Mouse (Mus musculus): ENCODE results near the gene Ngdn. TPM values are rescaled to one million over a fixed set of nuclear protein-coding genes. Genes with fewer than 3 reads are reported as not detected.

The Ngdn gene
- polyA plus RNA-seq, 1 experiment from 2014 or later: 28.2 TPM

DNA sequence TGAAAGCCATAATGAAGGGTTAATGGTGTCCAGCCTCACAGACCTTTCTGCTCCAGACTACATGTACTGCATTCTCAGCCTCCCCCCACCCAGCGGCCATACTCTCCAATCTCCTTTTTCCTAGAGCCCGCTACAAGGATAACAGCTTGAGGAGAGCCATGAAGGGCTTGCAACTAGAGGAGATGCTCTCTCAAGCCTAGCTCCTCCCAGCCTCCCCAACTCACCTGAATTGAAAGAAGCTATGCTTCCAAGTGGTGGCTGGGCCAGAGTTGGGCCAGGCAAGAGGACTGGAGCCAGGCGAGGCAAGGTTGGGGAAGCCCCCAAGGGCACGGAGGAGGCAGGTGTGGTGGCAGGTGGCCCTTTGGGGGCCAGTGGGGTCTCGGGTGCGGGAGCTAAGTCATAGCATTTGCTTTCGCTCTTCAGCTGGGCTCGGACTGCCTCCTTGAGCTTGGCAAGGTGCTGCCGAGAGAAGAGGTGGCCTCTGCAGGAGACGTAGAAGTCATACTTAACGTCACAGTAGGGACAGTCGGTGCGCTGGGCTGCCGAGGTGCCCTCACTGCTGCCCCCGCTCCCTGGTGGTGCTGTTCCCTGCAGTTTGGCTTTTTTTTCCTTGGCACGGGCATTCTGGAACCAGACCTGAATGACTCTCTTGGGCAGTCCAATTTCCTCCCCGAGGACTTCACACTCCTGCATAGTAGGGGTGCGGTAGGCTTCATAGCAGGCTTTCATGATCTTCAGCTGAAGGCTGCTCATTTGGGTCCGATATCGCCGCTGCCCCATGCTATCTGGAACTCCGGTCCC, 48.5 kb downstream of the Ngdn start:
- Histone ChIP-seq H3K79me2 (ENCODE audit: inconsistent target) (no peaks in the 10 kb centered on the region), H3K36me3 (ENCODE audit: inconsistent target) (no peaks in the 10 kb centered on the region), H3K27ac (no peak overlapping the region), H3K4me3 (ENCODE audit: inconsistent target) (no peak overlapping the region)
- WGBS (ENCODE audit: missing documents): 94% methylated on average over 22 of the region's 22 CpGs

DNA sequence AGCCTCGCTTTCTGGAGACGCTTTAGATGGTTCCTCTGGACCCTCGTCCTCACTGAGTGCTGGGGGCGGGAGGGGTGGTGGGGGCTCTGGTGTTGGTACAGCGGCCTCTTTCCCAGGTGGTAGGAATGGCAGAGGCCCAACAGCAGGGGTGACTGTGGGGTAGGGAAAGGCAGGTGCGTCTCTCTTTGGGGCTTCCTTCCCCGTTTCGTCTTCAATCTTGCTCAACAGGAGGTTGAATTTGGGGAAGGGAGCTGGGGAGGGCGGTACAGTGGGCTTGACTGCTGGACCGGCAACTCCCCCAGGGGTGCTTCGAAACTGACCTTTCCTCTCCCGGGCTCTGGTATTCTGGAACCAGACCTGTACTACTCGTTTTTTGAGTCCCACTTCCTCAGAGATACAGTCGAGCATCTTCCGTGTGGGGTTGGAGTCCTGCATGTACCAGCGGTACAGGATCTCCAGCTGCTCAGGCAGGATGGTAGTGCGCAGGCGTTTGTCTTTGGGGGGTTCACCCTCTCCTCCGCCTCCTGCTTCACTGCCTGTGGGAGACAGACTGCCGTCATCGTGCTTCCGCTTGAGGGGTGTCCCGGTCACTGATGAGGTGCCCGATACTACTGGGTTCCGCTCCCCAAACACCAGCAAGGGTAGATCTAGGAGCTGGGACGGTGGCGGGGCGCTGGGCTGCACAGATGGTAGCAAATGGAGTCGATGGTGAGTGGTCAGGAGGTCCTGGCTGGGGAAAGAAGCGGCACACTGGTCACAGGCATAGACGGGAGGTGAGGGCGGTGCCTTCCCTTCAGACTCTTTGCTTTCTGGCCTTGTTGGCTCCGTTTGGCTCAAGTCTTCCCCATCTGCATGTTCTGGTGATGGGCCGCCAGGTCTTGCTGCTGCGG, 49.5 kb downstream of the Ngdn start:
- no peaks in the 10 kb centered on the region for H3K79me2 ChIP-seq (ENCODE audit: inconsistent target)
- H3K4me3 ChIP-seq (ENCODE audit: inconsistent target): no peak overlapping the region
- no peaks in the 10 kb centered on the region for H3K36me3 ChIP-seq (ENCODE audit: inconsistent target)
- H3K27ac ChIP-seq: no peak overlapping the region
- 81% methylated on average over 33 of the region's 35 CpGs for WGBS (ENCODE audit: missing documents)

DNA sequence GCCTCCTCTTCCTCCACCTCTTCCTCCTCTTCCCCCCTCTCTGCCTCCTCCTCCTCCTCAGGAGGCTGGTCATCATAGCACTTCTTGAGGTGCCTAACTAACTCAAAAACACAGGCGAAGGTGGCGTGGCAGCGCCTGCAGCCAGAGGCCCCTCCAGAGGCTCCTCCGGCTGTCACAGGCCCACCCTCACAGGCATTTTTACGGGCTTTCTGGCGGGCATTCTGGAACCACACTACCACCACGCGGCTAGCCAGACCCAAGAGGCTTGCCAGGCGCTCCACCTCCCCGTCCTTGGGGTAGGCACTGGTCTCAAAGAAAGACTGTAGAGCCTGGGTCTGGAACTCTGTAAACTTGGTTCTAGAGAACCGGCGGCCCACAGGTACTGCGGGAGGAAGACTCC, 50.1 kb downstream of the Ngdn start:
- H3K36me3 ChIP-seq (ENCODE audit: inconsistent target): no peaks in the 10 kb centered on the region
- no peak overlapping the region for H3K27ac ChIP-seq
- no peaks in the 10 kb centered on the region for H3K79me2 ChIP-seq (ENCODE audit: inconsistent target)
- no peak overlapping the region for H3K4me3 ChIP-seq (ENCODE audit: inconsistent target)
- 92% methylated on average over 13 of the region's 13 CpGs for WGBS (ENCODE audit: missing documents)

DNA sequence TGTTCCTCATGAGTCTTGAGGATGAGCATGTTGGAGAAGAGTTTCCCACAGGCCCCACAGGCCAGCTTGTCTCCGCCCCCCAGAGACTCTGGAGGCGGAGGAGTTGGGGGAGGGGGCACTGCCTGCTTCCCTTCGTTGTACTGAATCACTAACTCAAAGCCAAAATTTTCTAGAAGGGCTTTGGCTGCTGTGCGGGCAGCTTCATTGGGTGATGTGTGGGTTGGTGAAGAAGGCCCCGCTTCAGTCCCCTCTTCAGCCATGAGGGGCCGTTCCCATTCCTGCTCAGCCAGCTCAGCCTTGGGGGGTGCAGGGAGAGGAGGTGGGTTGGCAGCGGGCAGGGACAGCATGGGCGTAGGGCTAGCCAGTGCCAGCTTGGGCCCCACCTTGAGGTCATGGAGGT, 50.8 kb downstream of the Ngdn start:
- 92% methylated on average over 8 of the region's 8 CpGs for whole genome bisulfite sequencing (ENCODE audit: missing documents)

DNA sequence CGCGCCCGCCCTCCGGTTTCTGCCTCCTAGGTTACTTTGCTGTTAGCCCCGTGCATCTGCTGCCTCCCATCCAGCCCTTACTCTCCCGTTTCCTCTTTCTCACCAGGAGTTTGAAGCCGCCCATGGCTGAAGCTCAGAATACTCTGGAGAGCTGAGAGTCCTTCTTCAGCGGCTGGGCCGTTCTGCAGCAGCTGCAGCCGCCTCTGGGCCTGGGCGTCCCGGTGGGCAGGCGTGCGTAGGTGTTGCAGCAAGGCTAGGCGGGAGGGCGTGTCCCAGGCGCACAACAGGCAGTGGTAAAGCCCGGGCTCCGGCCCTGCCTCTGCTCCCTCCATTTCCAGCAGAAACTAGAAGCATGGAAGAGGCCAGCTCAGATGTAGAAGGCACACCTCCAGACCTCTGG, 56.5 kb downstream of the Ngdn start:
- no peak overlapping the region for H3K4me3 ChIP-seq (ENCODE audit: inconsistent target)
- no peak overlapping the region for H3K27ac ChIP-seq
- H3K36me3 ChIP-seq (ENCODE audit: inconsistent target): no peaks in the 10 kb centered on the region
- H3K79me2 ChIP-seq (ENCODE audit: inconsistent target): no peaks in the 10 kb centered on the region
- WGBS (ENCODE audit: missing documents): 85% methylated on average over 12 of the region's 19 CpGs

More for the DNA sequence above, 50.8 kb downstream of the Ngdn start:
- no peaks in the 10 kb centered on the region for H3K79me2 ChIP-seq (ENCODE audit: inconsistent target)
- H3K4me3 ChIP-seq (ENCODE audit: inconsistent target): no peak overlapping the region
- H3K27ac ChIP-seq: no peak overlapping the region
- H3K36me3 ChIP-seq (ENCODE audit: inconsistent target): no peaks in the 10 kb centered on the region

Other genes with a start within 250 kb of the Ngdn start
- gene Slc7a8, start 233.5 kb upstream of the Ngdn start, polyA plus RNA-seq (2018): 62.3 to 349 TPM (median 87.2 TPM) in 3 replicates
- not detected in 3 replicates for gene Rnf212b, start 201.3 kb upstream of the Ngdn start, polyA plus RNA-seq (2018)
- gene Homez, start 144.5 kb upstream of the Ngdn start, polyA plus RNA-seq (2018): 4.1 to 15.5 TPM (median 6.0 TPM) in 3 replicates
- gene Ppp1r3e, start 137.9 kb upstream of the Ngdn start, polyA plus RNA-seq (2018): 9.4 to 27.5 TPM (median 11.3 TPM) in 3 replicates
- gene Bcl2l2, start 132.1 kb upstream of the Ngdn start, polyA plus RNA-seq (2018): 13.5 to 20.1 TPM (median 14.7 TPM) in 3 replicates
- 0.28 to 3.5 TPM (median 1.1 TPM) in 3 replicates for gene Gm20521, start 132.0 kb upstream of the Ngdn start, polyA plus RNA-seq (2018)
- 71.0 to 98.7 TPM (median 86.0 TPM) in 3 replicates for gene Pabpn1, start 123.0 kb upstream of the Ngdn start, polyA plus RNA-seq (2018)
- 0.14 to 0.26 TPM in 2 of 3 replicates, not detected in the other for gene Slc22a17, start 102.3 kb upstream of the Ngdn start, polyA plus RNA-seq (2018)
- not detected in 3 replicates for gene Efs, start 89.3 kb upstream of the Ngdn start, polyA plus RNA-seq (2018)
- not detected in 3 replicates for gene Il25, start 82.8 kb upstream of the Ngdn start, polyA plus RNA-seq (2018)
- not detected in 3 replicates for gene Cmtm5, start 79.2 kb upstream of the Ngdn start, polyA plus RNA-seq (2018)
- not detected in 3 replicates for gene Myh6, start 48.5 kb upstream of the Ngdn start, polyA plus RNA-seq (2018)
- not detected in 3 replicates for gene Gm17428, start 38.5 kb upstream of the Ngdn start, polyA plus RNA-seq (2018)
- not detected in 3 replicates for gene Myh7, start 20.8 kb upstream of the Ngdn start, polyA plus RNA-seq (2018)
- 2.1 to 2.9 TPM (median 2.7 TPM) in 3 replicates for gene Zfhx2, start 76.9 kb downstream of the Ngdn start, polyA plus RNA-seq (2018)
- gene Thtpa, start 79.3 kb downstream of the Ngdn start, polyA plus RNA-seq (2018): 6.1 to 8.7 TPM (median 8.1 TPM) in 3 replicates
- gene Ap1g2, start 91.1 kb downstream of the Ngdn start, polyA plus RNA-seq (2018): 18.1 to 20.8 TPM (median 18.4 TPM) in 3 replicates
- gene Jph4, start 101.5 kb downstream of the Ngdn start, polyA plus RNA-seq (2018): 0.05 TPM in 1 of 3 replicates, not detected in the others
- gene Dhrs2, start 206.6 kb downstream of the Ngdn start, polyA plus RNA-seq (2018): not detected in 3 replicates